Mouse (Mus musculus) olfactory bulb, adult 2 months (tissue): ENCODE results near the gene Ppard.

Source experiments
- CTCF ChIP-seq: fragments of 200-500 bp; IDR thresholded peaks from 2 replicates; pipeline ENCODE4 v1.5.1; 2012; ENCODE audit warnings: low read depth, mild to moderate bottlenecking, low read length, moderate library complexity; ENCODE audit not compliant: insufficient read depth
- POLR2A ChIP-seq: fragments of 200-500 bp; IDR thresholded peaks from 2 replicates; pipeline ENCODE4 v1.6.1; 2012; ENCODE audit warnings: mild to moderate bottlenecking, low read depth, low read length, moderate library complexity; ENCODE audit not compliant: insufficient read depth

DNA sequence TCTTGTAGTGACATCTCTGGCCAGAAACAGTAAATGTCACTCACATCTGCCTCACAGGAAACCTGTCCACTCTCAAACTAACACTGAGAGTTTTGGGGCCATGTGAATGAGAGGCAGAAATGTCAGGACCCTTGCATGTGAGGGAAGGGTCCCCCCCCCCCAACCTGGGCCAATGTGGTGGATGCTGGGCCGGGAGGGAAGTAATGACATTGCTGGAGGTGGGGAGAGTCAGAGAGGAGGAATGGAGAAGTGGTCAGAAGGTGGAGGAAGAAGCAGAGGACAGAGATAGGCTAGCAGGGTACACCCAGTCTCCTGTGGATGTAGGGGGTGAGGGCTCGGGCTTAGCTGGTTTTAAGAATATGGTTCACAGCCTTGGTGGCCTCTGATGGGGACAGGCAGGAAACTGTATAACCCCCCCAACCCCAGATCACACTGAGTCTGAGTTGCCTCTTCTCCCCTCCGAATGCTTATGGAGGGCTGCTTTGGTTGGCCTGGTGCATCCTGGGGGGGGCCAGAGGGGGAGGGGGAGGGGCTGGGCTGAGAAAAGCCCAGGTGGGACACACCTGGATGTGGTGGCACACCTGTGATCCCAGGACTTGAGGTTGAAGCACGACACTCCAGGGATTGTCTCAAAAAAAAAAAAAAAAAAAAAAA, 22.9 kb upstream of the Ppard start:
- no peak for TF ChIP-seq POLR2A
- TF ChIP-seq CTCF = no peak
